Mouse (Mus musculus) CH12.LX (cell line): ENCODE data around the gene Kiss1r. TPM values are rescaled to one million over a fixed set of nuclear protein-coding genes. Genes with fewer than 3 reads are reported as not detected.

Source experiments
- DNase-seq: peaks from one replicate; pipeline ENCODE4 v3.0.0-alpha.2; 2013; ENCODE audit errors: extremely low read depth
- H3K27ac ChIP-seq: 2 replicates; pipeline ENCODE4 v1.5.1; 2012; ENCODE audit warnings: low read depth, mild to moderate bottlenecking, control low read depth, moderate library complexity; ENCODE audit not compliant: insufficient read depth
- H3K27me3 ChIP-seq: replicated peaks from 2 replicates; pipeline ENCODE3; 2012; ENCODE audit warnings: inconsistent platforms
- H3K36me3 ChIP-seq, 2 experiments: replicated peaks in 1 of 2; 2 replicates each; pipeline versions ENCODE3 to v1.6.1; 2012; ENCODE audit warnings: inconsistent platforms in 1 of 2, low read length in 1 of 2, mild to moderate bottlenecking in 1 of 2, mixed read lengths in 1 of 2, moderate library complexity in 1 of 2; ENCODE audit not compliant: control insufficient read depth in 1 of 2, insufficient read depth in 1 of 2
- H3K4me1 ChIP-seq, 2 experiments: 2 replicates each; pipeline ENCODE4 v1.6.1; 2012; ENCODE audit warnings: inconsistent platforms in 1 of 2, moderate library complexity in 1 of 2; ENCODE audit not compliant: insufficient read depth in 2 of 2, control insufficient read depth in 1 of 2
- H3K4me2 ChIP-seq: 2 replicates; pipeline ENCODE4 v1.6.1; 2012; ENCODE audit warnings: low read depth, mild to moderate bottlenecking, control low read depth; ENCODE audit not compliant: poor library complexity, insufficient read depth, severe bottlenecking
- H3K4me3 ChIP-seq, 3 experiments: fragments of 150-350 bp in 1 of 3; sonication (generic) in 1 of 3; replicated peaks in 1 of 3; 2 replicates each; pipeline versions ENCODE3 to v1.5.1; 2011 to 2012; ENCODE audit warnings: low read depth in 2 of 3, low read length in 2 of 3, mild to moderate bottlenecking in 2 of 3, moderate library complexity in 2 of 3, control low read depth in 1 of 3, improper control_type of control experiment in 1 of 3, inconsistent platforms in 1 of 3, mixed read lengths in 1 of 3; ENCODE audit not compliant: poor library complexity in 1 of 3
- H3K79me2 ChIP-seq: replicated peaks from 2 replicates; pipeline ENCODE4 v1.6.1; 2012; ENCODE audit warnings: mild to moderate bottlenecking, moderate library complexity; ENCODE audit not compliant: control insufficient read depth, poor library complexity, insufficient read depth, severe bottlenecking; ENCODE audit errors: extremely low read depth
- H3K9ac ChIP-seq: 2 replicates; pipeline ENCODE4 v1.6.1; 2012; ENCODE audit warnings: low read depth, mild to moderate bottlenecking, control low read depth, moderate library complexity; ENCODE audit not compliant: insufficient read depth
- H3K9me3 ChIP-seq: replicated peaks from 2 replicates; pipeline ENCODE3; 2012; ENCODE audit warnings: low read length, inconsistent platforms, mixed read lengths
- BHLHE40 ChIP-seq: IDR thresholded peaks from 2 replicates; pipeline ENCODE4 v1.6.1; 2011; ENCODE audit warnings: mild to moderate bottlenecking, low read depth, low read length, improper control_type of control experiment
- CHD1 ChIP-seq: IDR thresholded peaks from 2 replicates; pipeline ENCODE4 v1.6.1; 2012; ENCODE audit warnings: low read depth, low read length, improper control_type of control experiment, inconsistent platforms
- CTCF ChIP-seq, 2 experiments: IDR thresholded peaks in 1 of 2; conservative IDR thresholded peaks in 1 of 2; 2 replicates each; pipeline ENCODE4 v1.5.1; 2011 to 2012; ENCODE audit warnings: low read depth in 2 of 2, low read length in 2 of 2, improper control_type of control experiment in 1 of 2, inconsistent platforms in 1 of 2, mild to moderate bottlenecking in 1 of 2, moderate library complexity in 1 of 2
- EP300 ChIP-seq: IDR thresholded peaks from 2 replicates; pipeline ENCODE4 v1.6.1; 2011; ENCODE audit warnings: low read length, improper control_type of control experiment
- JUND ChIP-seq: conservative IDR thresholded peaks from 2 replicates; pipeline ENCODE4 v1.6.1; 2011; ENCODE audit warnings: low read depth, low read length, improper control_type of control experiment
- MXI1 ChIP-seq: IDR thresholded peaks from 2 replicates; pipeline ENCODE4 v1.6.1; 2011; ENCODE audit warnings: mild to moderate bottlenecking, low read depth, low read length, improper control_type of control experiment
- MYC ChIP-seq: IDR thresholded peaks from 2 replicates; pipeline ENCODE4 v1.6.1; 2011; ENCODE audit warnings: low read depth, mild to moderate bottlenecking, improper control_type of control experiment, low read length
- POLR2A ChIP-seq: IDR thresholded peaks from 2 replicates; pipeline ENCODE4 v1.6.1; 2011; ENCODE audit warnings: low read depth, mild to moderate bottlenecking, improper control_type of control experiment, low read length
- SIN3A ChIP-seq: IDR thresholded peaks from 2 replicates; pipeline ENCODE4 v1.6.1; 2012; ENCODE audit warnings: low read length, improper control_type of control experiment, inconsistent platforms
- TBP ChIP-seq: conservative IDR thresholded peaks from 2 replicates; pipeline ENCODE4 v1.6.1; 2011; ENCODE audit warnings: low read depth, low read length, improper control_type of control experiment
- TCF12 ChIP-seq: IDR thresholded peaks from 2 replicates; pipeline ENCODE4 v1.6.1; 2014; ENCODE audit warnings: low read depth, mild to moderate bottlenecking, inconsistent platforms, low read length, improper control_type of control experiment
- UBTF ChIP-seq: IDR thresholded peaks from 2 replicates; pipeline ENCODE4 v1.6.1; 2012; ENCODE audit warnings: low read depth, mild to moderate bottlenecking, inconsistent platforms, low read length, improper control_type of control experiment, moderate library complexity
- USF1 ChIP-seq: IDR thresholded peaks from 2 replicates; pipeline ENCODE4 v1.6.1; 2014; ENCODE audit warnings: low read depth, mild to moderate bottlenecking, inconsistent platforms, low read length, improper control_type of control experiment
- ZMIZ1 ChIP-seq: IDR thresholded peaks from 2 replicates; pipeline ENCODE4 v1.6.1; 2012; ENCODE audit warnings: low read depth, mild to moderate bottlenecking, inconsistent platforms, low read length, improper control_type of control experiment
- dilution Hi-C: fragments of 300-500 bp; cut with MboI; formaldehyde crosslinking; loops from 2 replicates; pipeline ENCODE4 v1.14.3; 2020; ENCODE audit warnings: low sequenced_read_pairs; ENCODE audit not compliant: extremely low pct_unique_long_range_greater_than_20kb, extremely low pct_ligation_motif_present
- in situ Hi-C: fragments of 300-500 bp; cut with MboI; formaldehyde crosslinking; loops from 3 replicates; pipeline ENCODE4 v1.14.3; 2019; ENCODE audit warnings: low sequenced_read_pairs, low pct_ligation_motif_present, low pct_unique_long_range_greater_than_20kb, mixed read lengths
- polyA plus RNA-seq: library from polyadenylated mRNA; unstranded; fragments of >175 nt; gene quantifications from 2 replicates; pipeline ENCODE4 v1.2.1, GENCODE M21; 2012; ENCODE audit warnings: low read depth; ENCODE audit not compliant: insufficient read length
- total RNA-seq, 2 experiments: library from RNA; depleted of rRNA; stranded (reverse); fragments of 300-350 nt in 1 of 2; fragments of >200 nt in 1 of 2; gene quantifications; 2 replicates each; pipeline ENCODE4 v1.2.3; 2012 to 2014

Gene Kiss1r
- total and polyA plus RNA-seq, 3 experiments = 0.17 to 0.76 (median 0.24) TPM

- peak; percentile 60 for TF ChIP-seq BHLHE40
- TF ChIP-seq TBP = no peak
- Histone ChIP-seq H3K4me1 (peaks cover 79 to 96% of the 10 kb centered on the region in 2 experiments), H3K27me3 (no peaks in the 10 kb centered on the region), H3K4me3 (peak overlapping the region in 1 of 3 experiments; percentile 40), H3K36me3 (peaks cover 67 to 91% of the 10 kb centered on the region in 2 experiments), H3K27ac (peak overlapping the region; percentile 97), H3K9ac (peak overlapping the region; percentile 43; the same call in 1 of the 2 replicates), H3K79me2 (peaks cover 86% of the 10 kb centered on the region), H3K9me3 (no peaks in the 10 kb centered on the region), H3K4me2 (peak overlapping the region; percentile 33)
- dilution Hi-C loops (no loop called here), in situ Hi-C loops (no loop called here)
- no peak for DNase-seq
These were observed 20.2 kb downstream of the Kiss1r start for GRCm38 (mm10) chr10:79936911-79937441.

GRCm38 (mm10) chr10:79937775-79938526 lies 21.2 kb downstream of the Kiss1r start:
- H3K36me3 ChIP-seq = peaks cover 61 to 90% of the 10 kb centered on the region in 2 experiments
- TF ChIP-seq POLR2A = peak; percentile 23; the same call in 1 of the 2 replicates
- TF ChIP-seq TCF12 = 0 out of 2 replicates have a peak, but pooled peaks have one; percentile 2
- 0 out of 2 replicates have a peak, but pooled peaks have one; percentile 37 for TF ChIP-seq CHD1
- TF ChIP-seq MXI1 = peak; percentile 55
- no peak for TF ChIP-seq EP300
- TF ChIP-seq SIN3A = no peak
- TF ChIP-seq CTCF (conservative IDR thresholded peaks at IDR 0.05 in 1 of 2, IDR thresholded peaks at IDR 0.05 in 1 of 2; ENCODE audit: low read depth in 2 of 2, low read length in 2 of 2) = peak in 1 of 2 experiments; percentile 5; a peak in 1 of 4 replicates
- no peak for TF ChIP-seq JUND
- peak; percentile 48 for TF ChIP-seq USF1
- peak; percentile 31; the same call in 1 of the 2 replicates for TF ChIP-seq MYC
- no peak for TF ChIP-seq UBTF
- no peak for TF ChIP-seq ZMIZ1
- TF ChIP-seq, all 38 proteins: peak for 7
- peak overlapping the region; percentile 97 for H3K27ac ChIP-seq
- H3K4me2 ChIP-seq = no peak overlapping the region; the same call in 1 of the 2 replicates
- dilution Hi-C loops (no loop called here), in situ Hi-C loops (no loop called here)
- no peak overlapping the region for H3K9ac ChIP-seq
- peak overlapping the region in 1 of 3 experiments; percentile 40 for H3K4me3 ChIP-seq
- DNase-seq = no peak
- H3K9me3 ChIP-seq = no peaks in the 10 kb centered on the region
- peaks cover 79 to 96% of the 10 kb centered on the region in 2 experiments for H3K4me1 ChIP-seq
- peaks cover 86% of the 10 kb centered on the region for H3K79me2 ChIP-seq
- H3K27me3 ChIP-seq = no peaks in the 10 kb centered on the region
